Comparison of ENCODE assay signal across 25 mouse cellular contexts in the genomic region with DNA sequence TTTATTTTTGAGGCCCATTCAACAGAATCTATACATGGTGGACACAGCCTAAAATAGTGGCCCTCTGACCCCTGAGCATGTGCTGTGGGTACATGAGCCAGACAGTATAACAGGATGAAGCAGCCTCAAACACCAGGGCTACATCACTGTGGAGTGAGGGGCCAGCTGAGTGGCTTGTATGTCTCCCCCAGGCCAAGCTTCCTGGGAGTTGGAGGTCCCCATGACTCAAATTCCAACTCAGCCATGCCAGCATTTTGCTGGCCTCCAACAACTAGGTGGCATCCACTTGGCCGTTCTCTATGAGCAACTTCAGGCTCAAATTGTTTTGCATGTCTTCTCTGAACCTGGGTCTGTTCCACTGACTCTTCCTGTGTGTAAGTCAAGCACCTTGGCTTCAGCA.
DNase-seq lines count a peak whose midpoint lies in the region; ATAC-seq and TF ChIP-seq lines count a peak whose summit lies in the region.
"Had no signal": no experiment of that assay in that cellular context is flagged by ENCODE, and none has a peak within 500 bp of the region (broad histone marks: within the 10 kb centered on the region; RNA-seq: fewer than 3 reads in every experiment).

No protein-coding gene starts in this region.

- ATAC-seq in neural tube, embryonic 15.5 days (ENCODE audit: low FRiP score) = no peak
- ATAC-seq in forebrain, embryonic 12.5 days (ENCODE audit: low FRiP score) = no peak
- ATAC-seq: activated CD4-positive, CD25-positive, alpha-beta regulatory T cell, adult 4 months; forebrain, embryonic 13.5 days; forebrain, embryonic 15.5 days; forebrain, postnatal 0 days; Patski had no signal

- no peak overlapping the region for H3K4me2 ChIP-seq in neural tube, embryonic 15.5 days
- no peak overlapping the region for H3K4me2 ChIP-seq in CH12.LX (ENCODE audit: insufficient read depth, low read depth, poor library complexity, severe bottlenecking)
- no peak overlapping the region for H3K4me2 ChIP-seq in forebrain, embryonic 12.5 days
- H3K4me2 ChIP-seq: embryonic facial prominence, embryonic 13.5 days; embryonic facial prominence, embryonic 15.5 days; forebrain, embryonic 13.5 days; forebrain, embryonic 15.5 days had no signal

- no peak overlapping the region for H3K27ac ChIP-seq in heart, embryonic 10.5 days
- H3K27ac ChIP-seq in neural tube, embryonic 15.5 days (replicated peaks) = no peak overlapping the region
- H3K27ac ChIP-seq in CH12.LX (ENCODE audit: insufficient read depth, low read depth) = no peak overlapping the region
- H3K27ac ChIP-seq in embryonic facial prominence, embryonic 10.5 days (replicated peaks) = no peak overlapping the region
- no peak overlapping the region for H3K27ac ChIP-seq in forebrain, embryonic 12.5 days
- H3K27ac ChIP-seq: embryonic facial prominence, embryonic 13.5 days; embryonic facial prominence, embryonic 15.5 days; forebrain, embryonic 10.5 days; forebrain, embryonic 13.5 days; forebrain, embryonic 15.5 days had no signal

- no peak for TF ChIP-seq POLR2A in CH12.LX (IDR thresholded peaks at IDR 0.05; ENCODE audit: low read depth, low read length)

- dilution Hi-C loops in CH12.LX (cut with MboI; ENCODE audit: extremely low pct_ligation_motif_present, extremely low pct_unique_long_range_greater_than_20kb, low sequenced_read_pairs) = no loop called here

- no peak for TF ChIP-seq RAD21 in CH12.LX (IDR thresholded peaks at IDR 0.05; ENCODE audit: low read depth, low read length)

- no peaks in the 10 kb centered on the region for H3K79me2 ChIP-seq in CH12.LX (replicated peaks; ENCODE audit: control insufficient read depth, extremely low read depth, insufficient read depth, poor library complexity, severe bottlenecking)

- H3K27me3 ChIP-seq in heart, embryonic 10.5 days (ENCODE audit: insufficient read depth, poor library complexity, severe bottlenecking) = peaks cover under 1% of the 10 kb centered on the region; the same call in 1 of the 2 replicates
- H3K27me3 ChIP-seq in neural tube, embryonic 15.5 days (replicated peaks) = 0 out of 2 replicates have a peak, but pooled peaks cover 3% of the 10 kb centered on the region
- no peaks in the 10 kb centered on the region for H3K27me3 ChIP-seq in CH12.LX (replicated peaks)
- H3K27me3 ChIP-seq in embryonic facial prominence, embryonic 10.5 days (replicated peaks; ENCODE audit: low read depth, poor library complexity, severe bottlenecking) = peaks cover 23% of the 10 kb centered on the region
- H3K27me3 ChIP-seq in forebrain, embryonic 12.5 days = peaks cover 9% of the 10 kb centered on the region; the same call in 1 of the 2 replicates
- H3K27me3 ChIP-seq: embryonic facial prominence, embryonic 13.5 days; embryonic facial prominence, embryonic 15.5 days; forebrain, embryonic 13.5 days; forebrain, embryonic 15.5 days had no signal

- in situ Hi-C loops in CH12.LX (cut with MboI; ENCODE audit: low pct_ligation_motif_present, low pct_unique_long_range_greater_than_20kb, low sequenced_read_pairs) = no loop called here

- no peaks in the 10 kb centered on the region for H3K36me3 ChIP-seq in heart, embryonic 10.5 days
- no peaks in the 10 kb centered on the region for H3K36me3 ChIP-seq in neural tube, embryonic 15.5 days
- H3K36me3 ChIP-seq in CH12.LX (replicated peaks in 1 of 2; ENCODE audit: control insufficient read depth in 1 of 2, insufficient read depth in 1 of 2, low read length in 1 of 2) = no peaks in the 10 kb centered on the region
- H3K36me3 ChIP-seq in embryonic facial prominence, embryonic 10.5 days (replicated peaks) = no peaks in the 10 kb centered on the region
- H3K36me3 ChIP-seq in forebrain, embryonic 12.5 days (replicated peaks) = no peaks in the 10 kb centered on the region
- H3K36me3 ChIP-seq: embryonic facial prominence, embryonic 13.5 days; embryonic facial prominence, embryonic 15.5 days; forebrain, embryonic 10.5 days; forebrain, embryonic 15.5 days; G1E had no signal

- TF ChIP-seq CTCF in CH12.LX (conservative IDR thresholded peaks at IDR 0.05 in 1 of 2, IDR thresholded peaks at IDR 0.05 in 1 of 2; ENCODE audit: low read depth in 2 of 2, low read length in 2 of 2) = no peak

- 79% methylated on average over 1 of the region's 1 CpGs for WGBS in heart, embryonic 10.5 days
- WGBS in neural tube, embryonic 15.5 days = 100% methylated on average over 1 of the region's 1 CpGs
- 92% methylated on average over 1 of the region's 1 CpGs for WGBS in embryonic facial prominence, embryonic 10.5 days
- whole genome bisulfite sequencing in forebrain, embryonic 12.5 days = 94% methylated on average over 1 of the region's 1 CpGs

- no peak overlapping the region for H3K9ac ChIP-seq in neural tube, embryonic 15.5 days (replicated peaks)
- no peak overlapping the region for H3K9ac ChIP-seq in CH12.LX (ENCODE audit: insufficient read depth, low read depth)
- H3K9ac ChIP-seq in forebrain, embryonic 12.5 days = no peak overlapping the region
- H3K9ac ChIP-seq: embryonic facial prominence, embryonic 13.5 days; embryonic facial prominence, embryonic 15.5 days; forebrain, embryonic 13.5 days; forebrain, embryonic 15.5 days; forebrain, postnatal 0 days had no signal

- TF ChIP-seq EP300 in CH12.LX (IDR thresholded peaks at IDR 0.05; ENCODE audit: low read length) = no peak

- H3K4me3 ChIP-seq in heart, embryonic 10.5 days = no peak overlapping the region
- H3K4me3 ChIP-seq in neural tube, embryonic 15.5 days (replicated peaks) = no peak overlapping the region
- H3K4me3 ChIP-seq in CH12.LX (replicated peaks in 1 of 3; ENCODE audit: low read depth in 2 of 3, low read length in 2 of 3, poor library complexity in 1 of 3) = no peak overlapping the region
- H3K4me3 ChIP-seq in embryonic facial prominence, embryonic 10.5 days = no peak overlapping the region
- no peak overlapping the region for H3K4me3 ChIP-seq in forebrain, embryonic 12.5 days (replicated peaks)
- H3K4me3 ChIP-seq: embryonic facial prominence, embryonic 13.5 days; embryonic facial prominence, embryonic 15.5 days; erythroblast, embryonic 14.5 days; forebrain, embryonic 10.5 days; forebrain, embryonic 13.5 days; forebrain, embryonic 15.5 days had no signal

- DNase-seq in heart, embryonic 10.5 days (ENCODE audit: low spot score) = peak; percentile 51
- DNase-seq in heart, adult 18-20 months = no peak
- DNase-seq in neural tube, embryonic 10.5 days (ENCODE audit: extremely low spot score, low spot score) = peak; percentile 3
- peak; percentile 6 for DNase-seq in CH12.LX (ENCODE audit: extremely low read depth)
- peak; percentile 2 for DNase-seq in embryonic facial prominence, embryonic 10.5 days (ENCODE audit: low spot score)
- DNase-seq: adrenal gland, adult 8-10 months; adrenal gland, postnatal 14 days; adrenal gland, postnatal 36 days; cerebellum, adult 11-12 months; cerebellum, adult 2 months; cerebellum, adult 9-10 months; cerebellum, postnatal 10 days; cerebellum, postnatal 25 days; forebrain, postnatal 0 days had no signal

- no peaks in the 10 kb centered on the region for H3K9me3 ChIP-seq in heart, embryonic 10.5 days
- no peaks in the 10 kb centered on the region for H3K9me3 ChIP-seq in neural tube, embryonic 15.5 days (replicated peaks)
- H3K9me3 ChIP-seq in CH12.LX (replicated peaks; ENCODE audit: low read length) = no peaks in the 10 kb centered on the region
- no peaks in the 10 kb centered on the region for H3K9me3 ChIP-seq in embryonic facial prominence, embryonic 10.5 days
- H3K9me3 ChIP-seq in forebrain, embryonic 12.5 days = no peaks in the 10 kb centered on the region
- H3K9me3 ChIP-seq: embryonic facial prominence, embryonic 13.5 days; embryonic facial prominence, embryonic 15.5 days; forebrain, embryonic 10.5 days; forebrain, embryonic 13.5 days; forebrain, embryonic 15.5 days; G1E had no signal

- H3K4me1 ChIP-seq in heart, embryonic 10.5 days = no peaks in the 10 kb centered on the region
- H3K4me1 ChIP-seq in neural tube, embryonic 15.5 days = no peaks in the 10 kb centered on the region
- peaks cover 0 to 14% of the 10 kb centered on the region in 2 experiments; a peak in 2 of 4 replicates for H3K4me1 ChIP-seq in CH12.LX (ENCODE audit: control insufficient read depth in 1 of 2, insufficient read depth in 2 of 2)
- H3K4me1 ChIP-seq in embryonic facial prominence, embryonic 10.5 days = no peaks in the 10 kb centered on the region
- H3K4me1 ChIP-seq in forebrain, embryonic 12.5 days = no peaks in the 10 kb centered on the region
- H3K4me1 ChIP-seq: embryonic facial prominence, embryonic 13.5 days; embryonic facial prominence, embryonic 15.5 days; forebrain, embryonic 10.5 days; forebrain, embryonic 13.5 days; forebrain, embryonic 15.5 days had no signal

TF ChIP-seq in CH12.LX, 34 proteins besides CTCF, POLR2A, EP300 and RAD21:
- TF ChIP-seq USF1 (IDR thresholded peaks at IDR 0.05; ENCODE audit: low read depth, low read length) (no peak), ZKSCAN1 (IDR thresholded peaks at IDR 0.05; ENCODE audit: borderline replicate concordance, low read depth, low read length) (no peak), KAT2A (IDR thresholded peaks at IDR 0.05; ENCODE audit: insufficient replicate concordance, low read length) (no peak), CHD2 (IDR thresholded peaks at IDR 0.05; ENCODE audit: low read length) (no peak), IRF4 (IDR thresholded peaks at IDR 0.05; ENCODE audit: low read depth, low read length) (no peak), ZNF384 (IDR thresholded peaks at IDR 0.05; ENCODE audit: low read depth, low read length) (no peak), MAZ (IDR thresholded peaks at IDR 0.05; ENCODE audit: low read depth, low read length) (no peak), MAX (IDR thresholded peaks at IDR 0.05; ENCODE audit: low read length) (no peak), MEF2A (IDR thresholded peaks at IDR 0.05; ENCODE audit: borderline replicate concordance, low read depth, low read length) (no peak), HCFC1 (IDR thresholded peaks at IDR 0.05; ENCODE audit: low read depth, low read length) (no peak), ZC3H11A (IDR thresholded peaks at IDR 0.05; ENCODE audit: low read depth, low read length) (no peak), RCOR1 (conservative IDR thresholded peaks at IDR 0.05; ENCODE audit: low read depth, low read length) (no peak), POLR2AphosphoS2 (IDR thresholded peaks at IDR 0.05; ENCODE audit: low read depth, low read length) (no peak), BHLHE40 (IDR thresholded peaks at IDR 0.05; ENCODE audit: low read depth, low read length) (no peak), TCF12 (IDR thresholded peaks at IDR 0.05; ENCODE audit: low read depth, low read length) (no peak), ZMIZ1 (IDR thresholded peaks at IDR 0.05; ENCODE audit: low read depth, low read length) (no peak), PAX5 (IDR thresholded peaks at IDR 0.05; ENCODE audit: low read length) (no peak)

Comparison
In these comparisons a context has a peak if more than half of its experiments do, and no peak if none do; other contexts are left out.
1. DNase-seq: peak in heart, embryonic 10.5 days (single experiment), neural tube, embryonic 10.5 days (single experiment), CH12.LX (single experiment) and embryonic facial prominence, embryonic 10.5 days (single experiment); none in heart, adult 18-20 months (0 of 2).